Mouse (Mus musculus): ENCODE measurements around the gene Klk15. TPM values are rescaled to one million over a fixed set of nuclear protein-coding genes. Genes with fewer than 3 reads are reported as not detected.

Klk15 gene
- not detected for total RNA-seq (2023)

DNA sequence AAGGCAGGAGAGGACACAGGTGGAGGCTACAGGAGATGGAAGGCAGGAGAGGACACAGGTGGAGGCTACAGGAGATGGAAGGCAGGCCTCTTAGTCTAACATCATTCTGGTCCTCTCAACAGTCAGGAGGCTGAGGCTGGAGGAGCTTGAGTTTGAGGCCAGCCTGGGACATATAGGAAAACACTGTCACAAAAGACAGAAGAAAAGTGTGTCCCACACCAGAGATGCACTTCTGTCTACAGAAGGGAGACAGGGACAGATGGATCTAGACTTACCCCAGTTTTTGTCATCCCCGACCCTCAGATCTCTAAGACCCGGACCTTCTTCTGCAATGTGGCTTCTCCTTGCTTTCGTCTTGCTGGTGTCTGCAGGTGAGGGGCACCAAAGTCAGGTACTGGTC is at the start of gene Klk15:
Gene Klk15, plus strand, starts transcription at position 301 of the 400 bp plus-strand sequence.

DNA sequence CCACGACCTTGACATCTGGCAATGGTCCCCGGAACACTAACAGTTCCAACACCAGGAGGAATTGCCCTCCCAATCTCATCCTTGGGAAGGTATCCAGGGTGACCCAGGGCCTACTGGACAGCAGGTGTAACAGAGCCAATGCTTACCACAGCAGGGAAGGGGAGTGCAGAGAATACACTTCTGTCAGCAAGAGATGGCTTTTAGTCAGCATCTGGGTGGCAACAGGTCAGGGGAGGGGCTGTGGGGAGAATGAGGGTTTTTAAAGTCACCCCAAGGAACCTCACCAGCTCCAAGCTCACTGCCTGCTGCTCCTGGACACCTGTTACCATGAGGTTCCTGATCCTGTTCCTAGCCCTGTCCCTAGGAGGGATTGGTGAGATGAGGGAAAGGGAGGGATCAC is 16.8 kb downstream of the Klk15 start, which contains the start of gene Klk1b8:
Gene Klk1b8, plus strand, starts transcription at position 301 of the 400 bp plus-strand sequence.

DNA sequence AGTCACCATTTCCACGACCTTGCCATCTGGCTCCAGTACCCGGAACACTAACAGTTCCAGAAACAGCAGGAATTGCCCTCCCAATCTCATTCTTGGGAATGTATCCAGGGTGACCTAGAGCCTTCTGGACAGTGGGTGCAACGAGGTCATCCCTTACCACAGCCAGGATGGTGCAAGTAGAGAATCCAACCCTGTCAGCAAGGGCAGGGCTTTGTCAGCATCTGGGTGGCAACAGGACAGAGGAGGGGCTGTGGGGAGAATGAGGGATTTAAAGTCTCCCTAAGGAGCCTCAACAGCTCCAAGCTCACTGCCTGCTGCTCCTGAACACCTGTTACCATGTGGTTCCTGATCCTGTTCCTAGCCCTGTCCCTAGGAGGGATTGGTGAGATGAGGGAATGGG is 32.9 kb downstream of the Klk15 start, which contains the start of gene Klk1b1:
Gene Klk1b1, plus strand, starts transcription at position 301 of the 400 bp plus-strand sequence.

GRCm38 (mm10) chr7:43975761-43976160 is 42.2 kb downstream of the Klk15 start, which contains the start of gene Klk1b9:
Gene Klk1b9, plus strand, starts transcription at chr7:43976061.

Other genes with a start within 250 kb of the Klk15 start
- not detected for gene Klk14, start 243.3 kb upstream of the Klk15 start, total RNA-seq (2023)
- not detected for gene Klk13, start 221.2 kb upstream of the Klk15 start, total RNA-seq (2023)
- not detected for gene Klk12, start 164.8 kb upstream of the Klk15 start, total RNA-seq (2023)
- not detected for gene Klk11, start 159.1 kb upstream of the Klk15 start, total RNA-seq (2023)
- not detected for gene Klk10, start 152.7 kb upstream of the Klk15 start, total RNA-seq (2023)
- not detected for gene Klk9, start 141.8 kb upstream of the Klk15 start, total RNA-seq (2023)
- 92.4 TPM for gene Klk8, start 136.2 kb upstream of the Klk15 start, total RNA-seq (2023)
- not detected for gene Klk7, start 122.4 kb upstream of the Klk15 start, total RNA-seq (2023)
- not detected for gene Klk6, start 109.2 kb upstream of the Klk15 start, total RNA-seq (2023)
- gene Klk5, start 91.8 kb upstream of the Klk15 start, total RNA-seq (2023): not detected
- gene Klk4, start 52.6 kb upstream of the Klk15 start, total RNA-seq (2023): not detected
- not detected for gene Klk1b8, start 16.9 kb downstream of the Klk15 start, total RNA-seq (2023)
- gene Klk1b1, start 33.0 kb downstream of the Klk15 start, total RNA-seq (2023): not detected
- not detected for gene Klk1b9, start 42.3 kb downstream of the Klk15 start, total RNA-seq (2023)
- gene Klk1b11, start 62.1 kb downstream of the Klk15 start, total RNA-seq (2023): not detected
- gene Klk1b26, start 78.4 kb downstream of the Klk15 start, total RNA-seq (2023): not detected
- not detected for gene Klk1b27, start 118.5 kb downstream of the Klk15 start, total RNA-seq (2023)
- gene Klk1b21, start 168.6 kb downstream of the Klk15 start, total RNA-seq (2023): not detected
- not detected for gene Klk1b22, start 178.9 kb downstream of the Klk15 start, total RNA-seq (2023)
- gene Klk1b16, start 203.0 kb downstream of the Klk15 start, total RNA-seq (2023): not detected